Mouse (Mus musculus) kidney, adult 8-10 months (tissue): ENCODE results near the gene Lck.

Source experiments
- DNase-seq, 2 experiments: peaks; one replicate each; pipeline ENCODE4 v3.0.0; 2022

The Lck gene

GRCm38 (mm10) chr4:129584884-129585608 lies 11.6 kb upstream of the Lck start:
- peak; percentile 79 to 92 for DNase-seq

GRCm38 (mm10) chr4:129584370-129584769 lies 10.9 kb upstream of the Lck start:
- no peak for DNase-seq

- no peak for DNase-seq
Observed at GRCm38 (mm10) chr4:129582251-129582650, 8.8 kb upstream of the Lck start.

GRCm38 (mm10) chr4:129580347-129580746 lies 6.9 kb upstream of the Lck start:
- DNase-seq: no peak

GRCm38 (mm10) chr4:129578466-129578865 lies 5.0 kb upstream of the Lck start, which contains the start of gene Fam167b:
Gene Fam167b (minus strand): TSS chr4:129578549.
- DNase-seq: peak; percentile 69 to 70

- DNase-seq: no peak
Observed at GRCm38 (mm10) chr4:129577688-129578087, 4.2 kb upstream of the Lck start.

GRCm38 (mm10) chr4:129576863-129577491 lies 3.5 kb upstream of the Lck start:
- DNase-seq: peak; percentile 59 to 78

GRCm38 (mm10) chr4:129575171-129575844 lies 1.9 kb upstream of the Lck start:
- DNase-seq: peak in 1 of 2 experiments; percentile 24

- no peak for DNase-seq
Observed at GRCm38 (mm10) chr4:129573093-129573370, 409 bp downstream of the Lck start.

- peak in 1 of 2 experiments; percentile 17 for DNase-seq
Observed at GRCm38 (mm10) chr4:129572236-129573092, 977 bp downstream of the Lck start.

GRCm38 (mm10) chr4:129571551-129572084 lies 1.8 kb downstream of the Lck start:
- DNase-seq: no peak

GRCm38 (mm10) chr4:129570028-129570427 lies 3.4 kb downstream of the Lck start:
- no peak for DNase-seq

- DNase-seq: no peak
Observed at GRCm38 (mm10) chr4:129568366-129568765, 5.1 kb downstream of the Lck start.

GRCm38 (mm10) chr4:129565139-129565538 lies 8.3 kb downstream of the Lck start:
- no peak for DNase-seq

- no peak for DNase-seq
Observed at GRCm38 (mm10) chr4:129563718-129564117, 9.7 kb downstream of the Lck start.

- DNase-seq: no peak
Observed at GRCm38 (mm10) chr4:129561184-129561583, 12.3 kb downstream of the Lck start.

GRCm38 (mm10) chr4:129558321-129558955 lies 15.0 kb downstream of the Lck start:
- DNase-seq: no peak

- DNase-seq: no peak
Observed at GRCm38 (mm10) chr4:129557256-129557808, 16.1 kb downstream of the Lck start.

- DNase-seq: peak; percentile 85 to 90
Observed at GRCm38 (mm10) chr4:129556532-129557223, 16.8 kb downstream of the Lck start.

GRCm38 (mm10) chr4:129555862-129556531 lies 17.4 kb downstream of the Lck start:
- DNase-seq: no peak

- peak; percentile 44 to 59 for DNase-seq
Observed at GRCm38 (mm10) chr4:129555421-129555861, 18.0 kb downstream of the Lck start.
